ENCODE assay signal across 8 mouse cellular contexts in genomic region chr1:84934503-84935333, GRCm38 (mm10). TPM values are rescaled to one million over a fixed set of nuclear protein-coding genes. Genes with fewer than 3 reads are reported as not detected.
DNase-seq lines count a peak whose midpoint lies in the region; ATAC-seq and TF ChIP-seq lines count a peak whose summit lies in the region.

Gene Slc16a14, minus strand, starts transcription at chr1:84935134.

- H3K4me3 ChIP-seq in gastrocnemius, adult 2 months: peak within 1 kb of the TSS; percentile 66
- H3K4me3 ChIP-seq in forebrain, embryonic 12.5 days (replicated peaks): peak within 1 kb of the TSS; percentile 65
- peak within 1 kb of the TSS; percentile 47 for H3K4me3 ChIP-seq in hindbrain, postnatal 0 days (ENCODE audit: low read length)
- peak within 1 kb of the TSS; percentile 82 for H3K4me3 ChIP-seq in left cerebral cortex, adult 2 months
- H3K4me3 ChIP-seq in midbrain, embryonic 13.5 days (replicated peaks): peak within 1 kb of the TSS; percentile 74

- H3K36me3 ChIP-seq in forebrain, embryonic 12.5 days (replicated peaks): no peaks in the 10 kb centered on the region
- H3K36me3 ChIP-seq in hindbrain, postnatal 0 days (ENCODE audit: insufficient read depth, low read length): no peaks in the 10 kb centered on the region
- no peaks in the 10 kb centered on the region for H3K36me3 ChIP-seq in midbrain, embryonic 13.5 days

- intact Hi-C loops in gastrocnemius, adult 2 months (cut with DNase I): no loop called here
- intact Hi-C loops in gastrocnemius, postnatal 14 days (cut with DNase I; ENCODE audit: low total_unique reads): no loop called here
- intact Hi-C loops in left cerebral cortex, adult 2 months (cut with DNase I): loop anchor here (1.0 kb wide), 1 partner anchor 95 kb away; the partner anchor contains the start of gene Fbxo36

- 0 out of 2 replicates have a peak within 1 kb of the TSS, but pooled peaks have one; percentile 28 for H3K27ac ChIP-seq in gastrocnemius, adult 2 months
- H3K27ac ChIP-seq in forebrain, embryonic 12.5 days: peak within 1 kb of the TSS; percentile 86
- peak within 1 kb of the TSS; percentile 95 for H3K27ac ChIP-seq in hindbrain, postnatal 0 days
- H3K27ac ChIP-seq in left cerebral cortex, adult 2 months: peak within 1 kb of the TSS; percentile 84
- H3K27ac ChIP-seq in midbrain, embryonic 13.5 days: peak within 1 kb of the TSS; percentile 96

- peak within 1 kb of the TSS; percentile 78 for H3K9ac ChIP-seq in forebrain, embryonic 12.5 days
- peak within 1 kb of the TSS; percentile 88 for H3K9ac ChIP-seq in hindbrain, postnatal 0 days (replicated peaks; ENCODE audit: low read length)
- peak within 1 kb of the TSS; percentile 93 for H3K9ac ChIP-seq in midbrain, embryonic 13.5 days (replicated peaks)

- ATAC-seq in forebrain, embryonic 12.5 days (ENCODE audit: low FRiP score): peak; percentile 89
- peak; percentile 89 for ATAC-seq in hindbrain, postnatal 0 days
- ATAC-seq in midbrain, embryonic 13.5 days: peak; percentile 92

- H3K9me3 ChIP-seq in forebrain, embryonic 12.5 days: no peaks in the 10 kb centered on the region
- H3K9me3 ChIP-seq in hindbrain, postnatal 0 days (ENCODE audit: low read length): no peaks in the 10 kb centered on the region
- no peaks in the 10 kb centered on the region for H3K9me3 ChIP-seq in midbrain, embryonic 13.5 days

- peak; percentile 24 for DNase-seq in gastrocnemius, adult 2 months
- no peak for DNase-seq in gastrocnemius, postnatal 14 days
- peak; percentile 76 for DNase-seq in brain, embryonic 18.5 days (ENCODE audit: low read depth, low spot score)
- DNase-seq in hindbrain, postnatal 0 days (ENCODE audit: low spot score): peak; percentile 92
- DNase-seq in left cerebral cortex, adult 2 months (ENCODE audit: extremely low spot score in 1 of 2, low spot score in 2 of 2): peak; percentile 55 to 60
- peak; percentile 59 for DNase-seq in testis, postnatal 10 days (ENCODE audit: low spot score)

- peak within 1 kb of the TSS; percentile 74 for H3K4me2 ChIP-seq in forebrain, embryonic 12.5 days
- H3K4me2 ChIP-seq in hindbrain, postnatal 0 days (ENCODE audit: low read depth, low read length): peak within 1 kb of the TSS; percentile 65
- H3K4me2 ChIP-seq in midbrain, embryonic 13.5 days (replicated peaks): peak within 1 kb of the TSS; percentile 69

- peaks cover 12% of the 10 kb centered on the region; the same call in 1 of the 2 replicates for H3K4me1 ChIP-seq in forebrain, embryonic 12.5 days
- no peaks in the 10 kb centered on the region for H3K4me1 ChIP-seq in hindbrain, postnatal 0 days (ENCODE audit: insufficient read depth, low read length)
- peaks cover 17% of the 10 kb centered on the region for H3K4me1 ChIP-seq in midbrain, embryonic 13.5 days (replicated peaks)

- WGBS in forebrain, embryonic 12.5 days: under 1% methylated on average over 59 of the region's 59 CpGs
- under 1% methylated on average over 57 of the region's 59 CpGs for WGBS in hindbrain, postnatal 0 days
- under 1% methylated on average over 59 of the region's 59 CpGs for WGBS in midbrain, embryonic 13.5 days

- no peak for TF ChIP-seq CTCF in gastrocnemius, adult 2 months (IDR thresholded peaks at IDR 0.05)
- peak; percentile 58 for TF ChIP-seq CTCF in hindbrain, postnatal 0 days (IDR thresholded peaks at IDR 0.05; ENCODE audit: low read depth)
- TF ChIP-seq CTCF in left cerebral cortex, adult 2 months (IDR thresholded peaks at IDR 0.05): peak; percentile 29

- peaks cover 3% of the 10 kb centered on the region; the same call in 1 of the 2 replicates for H3K27me3 ChIP-seq in forebrain, embryonic 12.5 days
- no peaks in the 10 kb centered on the region for H3K27me3 ChIP-seq in hindbrain, postnatal 0 days (ENCODE audit: insufficient read depth, low read length)
- no peaks in the 10 kb centered on the region for H3K27me3 ChIP-seq in midbrain, embryonic 13.5 days

RNA-seq across cellular contexts. Expression of gene Slc16a14, which starts in this region (rescaled TPM):
- total RNA-seq in gastrocnemius, adult 2 months (2021): under 1 TPM in 1 of 2 experiments, not detected in 1; 0.20 TPM
- under 1 TPM; 0.27 to 0.38 TPM for total RNA-seq in gastrocnemius, postnatal 14 days (2021)
- 11.4 and 11.5 TPM in 2 replicates for polyA plus RNA-seq in forebrain, embryonic 12.5 days (2016; fragmentation: Nextera tagmentation; extraction: Ambion mirVana)
- 15.7 and 20.3 TPM in 2 replicates for total RNA-seq in hindbrain, postnatal 0 days (2014; rRNA removed)
- polyA plus RNA-seq in hindbrain, postnatal 0 days (2015; fragmentation: Nextera tagmentation; extraction: Ambion mirVana): 14.5 and 16.2 TPM in 2 replicates
- 10 to 100 TPM; 12.5 to 12.9 TPM for total RNA-seq in left cerebral cortex, adult 2 months (2021)
- 18.9 and 20.6 TPM in 2 replicates for polyA plus RNA-seq in midbrain, embryonic 13.5 days (2015; fragmentation: Nextera tagmentation; extraction: Ambion mirVana)

Comparison
In these comparisons a context has a peak if more than half of its experiments do, and no peak if none do; other contexts are left out.
1. RNA of gene Slc16a14 (total RNA-seq): 15.7 to 20.3 TPM in hindbrain, postnatal 0 days and 12.5 to 12.9 TPM in left cerebral cortex, adult 2 months; 0.27 to 0.38 TPM in gastrocnemius, postnatal 14 days and 0.20 TPM in gastrocnemius, adult 2 months; every median in the first group is over 4 times any median in the second.
2. Peak in DNase-seq, H3K4me3 ChIP-seq and H3K27ac ChIP-seq in gastrocnemius, adult 2 months; RNA of the gene not detected or under 1 TPM.
3. H3K27ac ChIP-seq: peak in every context shown above with its lines; median percentile 96 in midbrain, embryonic 13.5 days; 95 in hindbrain, postnatal 0 days; 86 in forebrain, embryonic 12.5 days; 84 in left cerebral cortex, adult 2 months; 28 in gastrocnemius, adult 2 months.
4. Peak in every context shown above with its lines, with median percentiles within 50 percentile points of each other: H3K4me3 ChIP-seq, ATAC-seq, H3K4me2 ChIP-seq and H3K9ac ChIP-seq.